8 mouse cellular contexts compared by ENCODE assay signal in the genomic region with DNA sequence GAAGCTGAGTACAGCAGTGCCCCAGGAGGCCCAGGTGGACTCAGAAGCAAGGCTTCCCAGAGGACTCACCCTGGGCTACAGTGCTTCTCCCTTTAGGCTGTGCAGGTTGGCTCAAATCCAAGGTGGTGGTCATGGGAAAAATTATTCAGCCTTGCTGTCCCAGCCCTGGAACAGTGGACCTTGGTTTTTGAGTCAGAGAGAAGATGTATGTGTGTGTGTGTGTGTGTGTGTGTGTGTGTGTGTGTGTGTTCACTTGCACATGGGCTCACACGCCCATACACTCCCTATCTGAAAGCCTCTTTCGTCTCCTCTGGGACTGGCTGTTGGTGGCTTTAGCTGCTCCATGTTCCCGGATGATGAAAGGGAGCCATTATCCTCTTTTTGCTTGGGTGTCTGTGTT. TPM values are rescaled to one million over a fixed set of nuclear protein-coding genes. Genes with fewer than 3 reads are reported as not detected.
DNase-seq lines count a peak whose midpoint lies in the region; ATAC-seq and TF ChIP-seq lines count a peak whose summit lies in the region.

No protein-coding gene starts in this region.

- no peak overlapping the region for H3K9ac ChIP-seq in lung, embryonic 14.5 days
- no peak overlapping the region for H3K9ac ChIP-seq in hindbrain, embryonic 13.5 days
- no peak overlapping the region for H3K9ac ChIP-seq in stomach, embryonic 14.5 days (replicated peaks; ENCODE audit: low read depth, low read length)

- no peaks in the 10 kb centered on the region for H3K36me3 ChIP-seq in lung, embryonic 14.5 days (ENCODE audit: insufficient read depth)
- H3K36me3 ChIP-seq in hindbrain, embryonic 13.5 days = no peaks in the 10 kb centered on the region
- H3K36me3 ChIP-seq in stomach, embryonic 14.5 days (ENCODE audit: control insufficient read depth, insufficient read depth, low read length) = no peaks in the 10 kb centered on the region

- WGBS in lung, embryonic 14.5 days = 46% methylated on average over 3 of the region's 3 CpGs
- 28% methylated on average over 3 of the region's 3 CpGs for WGBS in hindbrain, embryonic 13.5 days
- 47% methylated on average over 3 of the region's 3 CpGs for WGBS in stomach, embryonic 14.5 days

- no peak overlapping the region for H3K4me3 ChIP-seq in lung, embryonic 14.5 days (ENCODE audit: low read depth, low read length)
- H3K4me3 ChIP-seq in hindbrain, embryonic 13.5 days = no peak overlapping the region
- no peak overlapping the region for H3K4me3 ChIP-seq in stomach, embryonic 14.5 days (ENCODE audit: low read depth, low read length)

- H3K27ac ChIP-seq in lung, embryonic 14.5 days (ENCODE audit: low read depth) = no peak overlapping the region
- no peak overlapping the region for H3K27ac ChIP-seq in hindbrain, embryonic 13.5 days
- no peak overlapping the region for H3K27ac ChIP-seq in stomach, embryonic 14.5 days (ENCODE audit: low read length)

- TF ChIP-seq CTCF in lung, embryonic 14.5 days (IDR thresholded peaks at IDR 0.05; ENCODE audit: low read depth) = no peak

- peaks cover 6% of the 10 kb centered on the region; the same call in 1 of the 2 replicates for H3K4me1 ChIP-seq in lung, embryonic 14.5 days (ENCODE audit: insufficient read depth)
- peaks cover 37% of the 10 kb centered on the region for H3K4me1 ChIP-seq in hindbrain, embryonic 13.5 days (replicated peaks)
- H3K4me1 ChIP-seq in stomach, embryonic 14.5 days (ENCODE audit: control insufficient read depth, insufficient read depth, low read length) = peaks cover 15% of the 10 kb centered on the region

- ATAC-seq in lung, embryonic 14.5 days (ENCODE audit: insufficient read depth) = 0 out of 2 replicates have a peak, but pooled peaks have one; percentile 31
- peak; percentile 36; the same call in 1 of the 2 replicates for ATAC-seq in hindbrain, embryonic 13.5 days (ENCODE audit: low FRiP score)
- ATAC-seq in stomach, embryonic 14.5 days (ENCODE audit: insufficient number of reproducible peaks, insufficient read depth, low FRiP score, low read depth) = peak; percentile 69; the same call in 1 of the 2 replicates
- no peak for ATAC-seq in erythroid progenitor cell, adult 5-6 weeks (replicated peaks; ENCODE audit: low FRiP score, poor library complexity, severe bottlenecking)

- no peaks in the 10 kb centered on the region for H3K27me3 ChIP-seq in lung, embryonic 14.5 days (ENCODE audit: insufficient read depth, low read length)
- H3K27me3 ChIP-seq in hindbrain, embryonic 13.5 days = peaks cover 13% of the 10 kb centered on the region
- no peaks in the 10 kb centered on the region for H3K27me3 ChIP-seq in stomach, embryonic 14.5 days (ENCODE audit: control insufficient read depth, insufficient read depth, low read length)

- H3K9me3 ChIP-seq in lung, embryonic 14.5 days (ENCODE audit: low read depth, low read length) = no peaks in the 10 kb centered on the region
- H3K9me3 ChIP-seq in hindbrain, embryonic 13.5 days = no peaks in the 10 kb centered on the region
- no peaks in the 10 kb centered on the region for H3K9me3 ChIP-seq in stomach, embryonic 14.5 days (ENCODE audit: control insufficient read depth, low read depth, low read length)

- DNase-seq in cerebellum, postnatal 10 days = peak; percentile 30 to 35
- no peak for DNase-seq in cerebellum, postnatal 25 days
- peak; percentile 64 for DNase-seq in lung, embryonic 14.5 days
- no peak for DNase-seq in lung, postnatal 36 days
- DNase-seq in thymus, postnatal 14 days = no peak

- H3K4me2 ChIP-seq in lung, embryonic 14.5 days = no peak overlapping the region
- H3K4me2 ChIP-seq in hindbrain, embryonic 13.5 days = peak overlapping the region; percentile 13; the same call in 1 of the 2 replicates
- no peak overlapping the region for H3K4me2 ChIP-seq in stomach, embryonic 14.5 days (replicated peaks; ENCODE audit: low read depth, low read length)

RNA-seq across cellular contexts. Expression of a gene that starts 16.4 kb away (rescaled TPM):
- polyA plus RNA-seq in lung, embryonic 14.5 days (2014; fragmentation: Nextera tagmentation; extraction: Ambion mirVana) = 0.35 and 1.1 TPM in 2 replicates
- polyA plus RNA-seq in hindbrain, embryonic 13.5 days (2015; fragmentation: Nextera tagmentation; extraction: Ambion mirVana) = 0.16 TPM in 1 of 2 replicates, not detected in the other
- polyA plus RNA-seq in stomach, embryonic 14.5 days (2014; fragmentation: Nextera tagmentation; extraction: Ambion mirVana) = 0.46 and 1.1 TPM in 2 replicates
- total RNA-seq in erythroid progenitor cell, adult 5-6 weeks (2015; ENCODE audit: low replicate concordance) = 12.2 TPM in 1 of 2 replicates, not detected in the other
- total RNA-seq in erythroid progenitor cell, adult 5-6 weeks (2017; ENCODE audit: low replicate concordance) = not detected in 2 replicates

RNA-seq across cellular contexts. Expression of a gene that starts 46.5 kb away (rescaled TPM):
- polyA plus RNA-seq in lung, embryonic 14.5 days (2014; fragmentation: Nextera tagmentation; extraction: Ambion mirVana) = 20.4 and 22.0 TPM in 2 replicates
- 16.1 and 16.8 TPM in 2 replicates for polyA plus RNA-seq in hindbrain, embryonic 13.5 days (2015; fragmentation: Nextera tagmentation; extraction: Ambion mirVana)
- 15.2 and 17.0 TPM in 2 replicates for polyA plus RNA-seq in stomach, embryonic 14.5 days (2014; fragmentation: Nextera tagmentation; extraction: Ambion mirVana)
- total RNA-seq in erythroid progenitor cell, adult 5-6 weeks (2015; ENCODE audit: low replicate concordance) = not detected in 2 replicates
- total RNA-seq in erythroid progenitor cell, adult 5-6 weeks (2017; ENCODE audit: low replicate concordance) = not detected in 2 replicates

Comparison
In these comparisons a context has a peak if more than half of its experiments do, and no peak if none do; other contexts are left out.
1. DNase-seq: peak in cerebellum, postnatal 10 days (2 of 2) and lung, embryonic 14.5 days (single experiment); none in cerebellum, postnatal 25 days (0 of 2), lung, postnatal 36 days (single experiment) and thymus, postnatal 14 days (single experiment).